Mouse (Mus musculus) retina, postnatal 1 day (tissue): ENCODE data around the gene Apba2.

Experiments used
- DNase-seq: peaks from one replicate; pipeline ENCODE4 v3.0.0-alpha.2; 2012

Gene Apba2

DNA sequence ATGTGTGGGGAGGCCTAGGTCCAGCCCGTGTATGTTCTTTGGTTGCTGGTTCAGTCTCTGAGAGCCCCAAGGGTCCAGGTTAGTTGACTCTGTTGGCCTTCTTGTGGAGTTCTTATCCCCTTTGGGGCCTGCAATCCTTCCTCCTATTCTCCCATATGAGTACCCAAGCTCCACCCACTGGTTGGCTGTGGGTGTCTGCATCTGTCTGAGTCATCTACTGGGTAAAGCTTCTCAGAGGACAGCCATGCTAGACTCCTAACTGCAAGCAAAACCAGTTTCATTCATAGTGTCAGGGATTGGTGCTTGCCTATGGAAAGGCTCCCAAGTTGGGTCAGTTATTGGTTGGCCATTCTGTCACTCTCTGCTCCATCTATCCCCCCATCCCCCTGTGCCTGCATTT is 29.8 kb downstream of the Apba2 start:
- no peak for DNase-seq

DNA sequence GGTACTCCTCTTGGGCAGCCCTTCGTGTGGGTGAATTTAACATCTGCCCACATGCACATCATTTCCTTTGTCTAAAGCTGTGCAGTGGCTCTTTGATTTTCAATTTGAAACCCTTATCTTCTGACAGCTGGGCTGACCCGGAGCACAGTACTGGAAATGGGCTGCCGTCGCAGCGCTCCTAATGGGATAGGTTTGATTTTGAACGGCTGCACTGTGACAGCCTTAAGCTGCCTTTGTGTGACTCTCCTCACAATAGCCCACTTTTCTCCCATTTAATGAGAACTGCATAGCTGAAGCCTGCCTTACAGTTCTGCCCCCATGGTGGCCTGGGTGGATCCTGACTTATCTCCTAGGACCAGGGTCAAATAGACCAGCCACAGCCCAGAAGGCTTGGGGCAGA is 31.9 kb downstream of the Apba2 start:
- peak; percentile 30 for DNase-seq

DNA sequence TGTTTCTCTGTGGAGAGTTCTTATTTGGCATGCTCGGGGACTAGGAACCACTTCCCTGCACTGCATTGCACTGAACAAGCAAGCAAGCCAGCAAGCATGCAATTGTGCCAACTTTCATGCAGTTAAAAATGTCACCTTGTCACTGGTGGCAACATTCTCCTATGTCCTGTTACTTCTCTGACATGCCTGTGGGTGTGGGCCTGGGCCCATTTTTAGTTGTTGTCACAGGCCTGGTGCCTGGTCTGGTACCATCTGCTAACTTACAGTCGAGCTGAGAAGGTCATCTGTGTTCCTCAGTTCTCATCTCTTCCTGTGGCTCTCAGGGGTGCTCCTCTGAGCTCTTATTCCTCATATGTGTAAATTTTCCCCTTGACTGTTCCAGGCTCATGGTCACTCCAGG is 33.8 kb downstream of the Apba2 start:
- no peak for DNase-seq

DNA sequence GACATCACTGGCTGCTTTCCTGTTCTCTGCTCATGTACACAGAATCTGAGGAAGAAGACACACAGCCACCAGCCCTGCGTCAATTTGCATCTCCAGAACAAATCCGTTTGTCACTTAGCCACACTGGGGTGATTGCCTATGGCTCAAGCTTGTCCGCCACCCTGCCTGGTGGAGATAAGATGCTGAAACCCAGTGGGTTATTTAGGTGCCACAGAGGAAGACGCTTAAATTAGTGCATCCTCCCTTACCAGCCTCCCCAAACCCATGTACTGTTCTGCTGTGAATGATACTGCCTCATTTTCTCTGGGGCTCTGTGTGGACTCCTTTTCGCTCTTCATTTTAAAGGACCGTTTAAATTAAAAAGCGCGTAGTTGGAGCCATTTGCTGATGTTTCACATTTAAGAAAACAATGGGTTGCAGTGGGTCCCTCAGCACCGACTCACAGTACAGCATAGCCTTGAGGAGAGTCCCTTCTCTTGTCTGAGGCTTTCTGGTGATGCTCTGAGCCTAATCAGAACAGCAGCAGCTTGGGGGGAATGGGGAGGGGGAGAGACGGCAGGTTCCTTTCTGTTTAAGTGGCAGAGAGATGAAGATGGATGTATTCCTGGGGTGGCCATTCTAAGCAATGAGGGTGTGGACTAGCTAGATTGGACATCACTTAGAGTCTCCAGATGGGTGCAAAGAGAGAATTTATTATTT is 38.1 kb downstream of the Apba2 start:
- DNase-seq = peak; percentile 16

DNA sequence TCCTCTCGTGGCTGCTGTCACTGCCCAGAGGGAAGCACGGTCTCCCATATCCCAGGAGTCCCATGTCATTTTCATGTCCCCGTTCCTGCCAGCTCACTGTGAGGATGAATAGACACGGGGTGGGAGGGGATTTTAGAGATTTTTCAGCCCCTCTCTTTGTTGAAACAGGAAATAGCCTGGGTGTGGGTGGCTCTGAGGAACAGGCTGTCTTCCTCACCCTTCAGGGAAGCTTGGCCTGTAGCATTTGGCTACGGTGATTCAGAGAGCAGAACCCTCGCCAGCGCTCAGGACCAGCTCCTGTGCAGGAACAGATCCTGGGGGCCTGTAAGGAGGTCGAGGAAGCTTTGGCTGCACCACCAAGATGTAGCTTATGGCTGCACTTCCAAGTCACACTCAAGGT is 45.3 kb downstream of the Apba2 start:
- no peak for DNase-seq

DNA sequence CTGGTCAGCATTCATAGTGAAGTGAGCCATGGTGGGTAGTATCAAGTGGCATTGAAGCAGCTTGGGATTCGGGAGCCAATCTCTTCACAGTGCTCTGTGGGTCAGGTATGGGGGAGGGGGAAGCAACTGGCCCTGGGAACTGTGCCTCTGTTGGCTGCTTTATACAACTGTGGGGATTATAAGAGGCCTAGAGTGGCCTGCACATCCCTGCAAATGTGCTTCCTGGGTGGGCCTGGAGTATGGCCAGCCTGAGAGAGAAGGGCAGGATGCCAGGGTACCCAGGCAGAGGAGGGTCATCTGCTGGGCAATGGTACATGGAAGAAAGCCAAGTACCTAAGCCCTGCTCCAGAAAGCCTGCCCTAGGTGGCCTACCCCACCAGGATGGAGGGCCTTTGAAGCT is 49.4 kb downstream of the Apba2 start:
- peak; percentile 76 for DNase-seq

DNA sequence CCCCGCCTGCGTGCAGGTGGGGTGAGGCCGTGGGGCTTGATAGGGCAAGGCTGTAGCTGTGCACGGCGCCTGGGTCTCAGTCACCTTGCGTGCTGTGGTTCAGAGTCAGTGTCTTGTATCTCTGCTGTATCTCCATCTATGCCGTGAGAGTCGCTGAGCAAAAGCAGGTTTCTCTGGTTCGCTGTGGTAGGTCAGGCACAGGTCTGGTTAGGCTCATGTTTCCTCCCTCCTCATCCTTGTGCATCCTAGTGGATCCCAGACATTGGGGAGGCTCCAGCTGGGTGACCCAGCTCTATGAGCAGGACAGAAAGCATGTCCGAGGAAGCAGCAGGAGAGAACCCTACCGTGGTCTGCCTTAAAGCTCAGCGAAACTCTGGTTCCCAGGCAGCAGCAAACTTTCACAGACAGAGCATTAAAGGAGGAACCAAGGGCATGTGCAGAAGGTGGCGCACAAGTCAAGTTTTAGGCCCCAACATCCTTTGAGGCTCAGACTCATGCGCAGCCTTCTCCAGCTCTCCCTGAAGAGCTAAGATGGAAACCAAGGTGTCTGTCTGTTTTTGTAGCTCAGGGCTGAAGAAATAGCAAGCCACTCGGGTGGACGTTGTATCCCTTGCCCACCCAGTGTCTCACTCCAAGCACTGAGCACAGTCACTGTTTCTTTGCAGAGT is 51.2 kb downstream of the Apba2 start:
- DNase-seq = no peak

DNA sequence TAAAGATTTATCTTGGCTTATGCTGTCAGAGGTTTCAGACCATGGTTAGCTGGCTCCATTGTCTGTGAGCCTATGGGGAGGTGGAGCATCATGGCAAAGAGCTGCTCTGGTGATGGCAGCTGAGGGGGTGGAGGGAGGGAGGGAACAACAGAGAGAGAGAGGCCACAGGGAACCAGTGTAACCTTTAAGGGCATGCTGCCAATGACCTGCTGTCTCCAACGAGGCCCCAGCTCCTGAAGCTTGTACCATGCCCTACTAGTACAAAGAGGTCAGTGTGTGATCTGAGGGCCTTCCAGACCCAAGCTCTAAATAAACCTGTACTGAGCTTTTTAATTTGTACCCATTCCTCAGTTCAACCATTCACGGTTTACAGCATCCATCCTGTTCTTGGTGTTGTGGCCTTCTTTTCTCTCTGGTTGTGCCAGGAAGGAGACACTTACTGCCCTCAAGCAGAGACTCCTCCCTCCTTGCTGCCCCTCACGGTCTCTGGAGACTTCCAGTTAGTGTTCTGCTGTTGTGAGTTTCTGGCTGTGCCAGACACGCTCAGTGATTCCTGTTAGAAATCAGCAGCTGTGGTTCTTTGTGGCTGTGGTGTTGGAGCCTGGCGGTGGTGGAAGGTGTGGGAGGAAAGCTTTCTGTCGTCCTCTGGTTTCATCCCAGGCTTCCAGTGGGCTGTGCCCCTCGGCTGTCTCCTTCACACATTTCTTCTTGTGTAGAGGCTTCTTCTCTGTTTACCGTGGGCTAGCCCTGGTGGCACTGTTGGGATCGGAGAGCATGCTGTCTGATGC is 60.4 kb downstream of the Apba2 start:
- DNase-seq = peak; percentile 81

DNA sequence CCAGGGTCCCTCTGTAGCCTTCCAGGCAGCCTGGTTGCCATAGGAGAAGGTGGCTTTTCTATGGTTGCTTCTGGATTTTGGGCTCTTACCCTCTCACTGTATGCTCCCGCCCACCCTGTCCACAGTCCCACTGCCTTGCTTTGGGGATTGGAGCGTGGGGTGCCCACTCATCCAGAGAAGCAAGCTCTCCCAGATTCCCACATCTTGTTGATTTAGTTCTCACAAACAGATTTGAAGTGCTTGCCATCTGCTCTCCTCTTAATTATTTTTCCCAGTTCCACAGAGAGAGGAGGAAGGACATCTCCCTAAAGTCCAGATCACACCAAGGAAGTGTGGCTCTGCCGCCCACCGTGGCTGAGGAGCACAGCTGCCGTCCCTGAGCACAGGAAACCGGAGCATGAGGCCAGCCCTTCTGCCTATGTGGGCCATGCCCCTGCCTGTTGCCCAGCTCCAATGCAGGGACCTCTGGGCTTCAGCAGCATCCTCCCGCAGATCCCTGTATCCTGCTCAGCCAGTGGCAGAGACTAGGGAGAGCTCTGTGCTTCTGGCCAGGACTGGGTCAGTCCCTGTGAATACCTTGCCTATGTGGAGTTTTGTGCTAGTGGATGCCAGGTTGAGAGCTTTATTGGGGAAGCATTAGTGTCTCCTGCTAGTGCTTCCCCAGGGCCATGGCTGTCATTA is 63.5 kb downstream of the Apba2 start:
- no peak for DNase-seq

DNA sequence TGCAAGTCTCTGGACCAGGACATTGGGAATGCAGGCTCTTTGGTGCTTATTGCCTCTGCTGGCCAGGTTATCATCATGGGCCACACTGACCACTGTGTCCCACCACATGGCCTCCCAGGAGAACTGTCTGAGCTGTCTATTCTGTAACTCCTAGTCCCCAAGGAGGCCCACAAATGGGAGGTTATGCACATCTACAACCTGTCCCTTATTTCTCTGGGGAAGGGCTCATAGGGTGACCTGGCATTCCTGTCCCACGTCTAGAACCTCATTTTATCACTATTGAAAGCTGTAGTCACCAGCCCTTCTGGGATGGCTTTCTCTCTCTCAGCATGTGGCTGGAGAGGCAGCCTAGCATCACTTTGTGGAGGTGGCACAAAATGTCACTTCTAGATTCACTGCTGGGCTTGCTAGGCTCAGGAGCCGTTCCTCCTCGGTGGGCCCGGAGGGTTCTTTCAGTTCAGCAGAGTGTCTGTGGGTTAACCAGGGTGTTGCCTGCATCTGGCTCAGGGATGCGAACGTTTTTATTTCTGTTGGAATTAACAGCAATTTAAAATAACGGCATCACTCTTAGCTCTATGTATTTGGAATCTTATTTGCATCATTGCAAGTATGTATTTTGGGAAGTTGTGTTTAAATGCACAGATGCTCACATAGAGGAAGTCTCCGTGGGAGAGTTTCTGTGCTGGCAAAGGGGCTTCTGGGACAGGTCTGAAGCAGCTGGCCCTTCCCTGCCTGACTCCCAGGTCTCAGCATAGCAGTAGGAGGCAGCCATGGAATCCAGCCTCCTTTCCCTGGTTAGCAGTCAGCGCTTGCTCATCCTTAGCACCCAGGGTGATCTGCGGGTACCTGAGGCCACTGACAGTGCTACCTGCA is 65.1 kb downstream of the Apba2 start:
- no peak for DNase-seq

DNA sequence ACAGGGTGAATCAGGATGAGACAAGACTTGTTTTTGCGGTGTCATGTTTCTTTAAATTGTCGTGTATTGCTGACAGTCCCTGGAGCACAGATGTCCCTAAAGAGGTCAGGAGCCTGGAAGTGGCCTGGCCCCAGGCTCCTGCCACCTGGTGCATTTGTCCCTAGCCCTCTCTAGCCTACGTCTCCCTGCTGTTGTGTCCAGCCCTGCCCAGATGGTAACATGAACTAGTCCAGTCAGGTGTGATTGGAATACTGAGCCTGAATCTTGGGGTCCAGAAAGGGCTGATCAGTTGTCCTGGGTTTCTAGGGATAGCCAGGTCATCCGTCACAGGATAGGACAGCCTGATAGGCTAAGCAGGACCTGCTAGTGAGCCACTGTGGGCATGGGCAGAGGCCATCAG is 67.2 kb downstream of the Apba2 start:
- DNase-seq = peak; percentile 50

DNA sequence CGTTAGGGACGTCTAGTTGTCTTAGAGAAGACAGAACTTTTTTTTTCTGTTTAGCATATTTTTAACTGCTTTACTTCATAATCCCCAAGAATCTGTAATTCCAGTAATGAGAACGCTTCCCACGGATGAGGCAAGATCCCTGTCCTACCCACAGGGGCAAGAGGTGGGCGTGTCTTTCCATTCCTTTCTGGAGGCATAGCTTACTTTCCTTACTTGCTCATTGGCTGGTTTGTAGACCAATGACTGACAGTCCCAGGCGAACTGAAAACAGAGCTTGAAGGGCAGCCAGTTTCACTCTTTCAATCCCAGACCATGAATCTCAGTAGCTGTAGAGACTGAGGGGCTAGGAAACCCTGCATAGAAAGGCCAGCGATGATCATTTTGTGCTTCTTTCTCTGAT is 68.2 kb downstream of the Apba2 start:
- DNase-seq = peak; percentile 51

DNA sequence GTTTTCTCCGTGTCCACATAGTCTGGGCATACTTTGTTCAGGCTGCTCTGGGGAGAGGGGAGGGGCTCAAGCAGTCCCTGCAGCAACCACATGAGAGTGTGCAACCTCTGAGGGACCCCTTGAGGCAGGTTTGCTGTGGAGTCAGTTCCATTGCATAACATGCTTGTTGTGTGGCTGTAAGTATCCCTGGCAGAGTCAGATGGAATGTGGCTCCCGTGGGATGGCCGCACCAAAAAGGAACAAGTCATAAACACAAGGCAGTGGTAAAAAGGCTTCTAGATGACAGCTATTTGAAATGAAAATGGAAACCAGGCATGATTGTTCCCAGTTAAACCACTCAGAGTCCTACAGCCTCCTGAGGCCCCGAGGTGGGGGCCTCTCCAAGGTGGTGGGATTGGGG is 69.4 kb downstream of the Apba2 start:
- no peak for DNase-seq

DNA sequence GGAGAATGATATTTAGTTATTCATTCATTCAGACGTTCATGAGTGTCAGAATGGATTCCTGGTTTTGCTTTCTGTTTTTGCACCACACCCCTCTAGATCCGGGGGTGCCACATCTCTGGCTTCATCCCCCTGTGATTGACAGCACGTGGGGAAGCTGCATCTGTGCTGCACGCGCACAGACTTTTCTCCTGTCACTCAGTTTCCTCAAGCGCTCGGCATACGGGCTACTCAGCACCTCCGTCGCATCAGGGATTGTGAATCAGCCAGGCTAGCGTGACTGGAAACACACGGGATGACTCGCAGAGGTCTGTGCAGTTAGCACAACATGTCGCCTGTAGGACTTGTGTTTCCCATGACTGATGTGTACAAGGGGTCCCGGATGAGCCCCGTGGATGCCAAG is 72.6 kb downstream of the Apba2 start:
- no peak for DNase-seq

DNA sequence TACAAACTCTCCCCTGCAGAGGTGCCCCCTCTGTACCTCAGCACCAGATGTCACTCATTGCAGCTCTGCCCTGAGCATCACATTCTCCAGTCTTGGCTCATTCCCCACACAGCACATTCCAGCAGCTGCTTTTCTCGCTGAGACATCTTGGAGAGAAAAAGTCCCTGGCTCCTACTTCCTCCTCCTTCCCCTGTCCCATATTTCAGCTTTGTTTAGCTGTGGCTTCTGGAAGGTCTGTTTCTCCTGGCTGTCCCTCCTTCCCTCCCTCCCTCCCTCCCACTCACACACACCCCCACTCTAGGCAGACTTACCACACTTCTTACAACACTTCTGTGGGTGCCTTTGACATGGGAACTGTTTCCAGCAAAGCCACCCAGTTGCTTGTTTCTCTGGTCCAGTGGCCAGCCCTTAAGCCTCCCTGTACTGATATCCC is 75.0 kb downstream of the Apba2 start:
- DNase-seq = no peak

DNA sequence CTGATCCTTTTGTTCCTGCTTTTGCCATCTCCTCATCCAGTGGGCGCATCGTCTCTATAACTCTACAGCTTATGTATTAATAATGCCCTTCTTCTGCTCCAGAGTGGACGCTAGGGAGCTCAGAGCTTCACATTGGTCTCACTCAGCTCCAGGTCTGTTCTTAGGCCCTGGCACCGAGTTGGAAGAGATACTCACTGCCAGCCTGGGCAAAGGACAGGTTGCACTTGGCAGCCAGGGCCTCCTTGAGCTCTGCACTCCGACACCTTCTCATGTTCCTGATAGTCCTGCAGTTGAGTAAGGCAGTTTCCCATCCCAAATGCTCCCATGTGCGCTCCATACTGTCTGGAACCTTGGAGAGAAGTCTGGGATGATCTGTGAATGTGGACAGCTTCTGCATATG is 76.7 kb downstream of the Apba2 start:
- DNase-seq = no peak

DNA sequence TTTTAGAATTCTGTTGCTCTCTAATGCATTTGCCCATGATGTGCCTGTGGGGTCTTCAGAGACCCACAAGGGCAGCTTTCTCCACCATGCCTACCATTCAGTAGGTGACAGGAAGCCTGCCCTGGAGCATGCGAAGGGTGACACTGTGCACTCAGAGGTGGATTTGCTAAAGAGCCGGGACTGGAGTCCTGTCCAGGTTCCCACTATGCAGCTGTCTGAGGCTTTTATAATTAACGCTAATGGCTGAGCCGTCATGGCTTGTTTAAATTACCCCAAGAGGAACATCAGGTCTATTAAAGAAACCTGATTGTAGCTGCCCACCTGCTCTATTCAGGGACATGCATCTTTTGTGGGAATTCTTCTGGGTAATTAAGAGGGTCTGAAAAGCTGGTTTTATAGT is 78.4 kb downstream of the Apba2 start:
- no peak for DNase-seq

DNA sequence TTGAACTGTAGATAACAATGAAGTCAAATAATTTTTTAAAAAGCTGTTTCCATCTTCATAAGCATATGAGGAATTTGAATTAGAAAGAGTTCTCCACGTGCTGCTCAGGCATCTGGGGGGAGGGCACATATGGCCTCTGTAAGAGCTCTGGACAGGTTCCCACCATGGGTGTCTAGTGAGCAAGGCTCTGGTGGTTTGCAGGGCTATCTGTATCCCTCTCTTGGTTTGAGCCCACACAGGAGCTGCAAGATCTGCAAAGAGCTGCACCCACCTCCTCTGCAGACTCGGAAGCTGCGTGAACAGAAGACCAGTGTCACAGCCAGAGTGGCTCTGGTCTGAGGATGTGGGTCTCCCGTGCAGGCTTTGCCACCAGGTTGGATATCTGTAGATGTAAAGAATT is 78.8 kb downstream of the Apba2 start:
- DNase-seq = no peak

DNA sequence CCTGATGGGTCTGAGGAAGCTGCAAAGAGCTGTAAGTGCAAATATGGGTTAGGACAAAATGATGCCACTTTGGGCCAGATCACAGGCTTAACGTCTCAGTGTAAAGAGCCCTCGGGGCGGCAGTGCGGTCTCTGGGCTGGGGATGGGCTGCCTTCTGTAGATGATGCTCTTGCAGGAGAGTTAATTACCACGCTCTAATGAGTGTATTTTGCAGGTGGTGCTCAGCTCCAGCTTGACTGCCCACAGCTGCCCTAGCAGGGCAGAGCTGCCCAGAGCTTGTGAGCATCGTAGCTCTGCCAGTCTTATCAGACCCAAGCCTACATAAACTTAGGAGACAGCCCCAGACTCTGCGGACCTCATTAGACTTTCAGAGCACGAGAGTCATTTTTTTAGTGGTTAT is 80.9 kb downstream of the Apba2 start:
- DNase-seq = peak; percentile 60

DNA sequence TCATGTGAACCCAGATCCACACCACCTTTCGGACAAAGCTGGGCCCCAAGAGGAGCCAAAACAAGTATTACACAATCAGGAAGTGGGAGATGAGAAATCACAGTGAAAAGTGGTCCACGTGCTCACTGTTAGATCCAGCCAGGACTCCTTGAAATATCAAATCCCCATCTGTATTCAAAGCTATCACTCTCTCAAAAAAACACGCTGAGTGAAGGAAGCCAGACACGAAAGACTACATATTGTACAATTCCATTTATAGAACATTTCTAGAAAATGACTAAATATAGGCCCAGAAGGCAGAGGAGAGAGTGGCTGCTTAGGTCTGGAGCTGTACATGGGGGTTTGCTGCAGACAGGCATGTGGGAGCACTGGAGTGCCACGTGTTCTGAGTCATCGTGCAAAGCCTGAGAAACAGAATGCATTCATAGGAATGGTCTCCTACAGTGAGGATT is 82.2 kb downstream of the Apba2 start:
- no peak for DNase-seq

DNA sequence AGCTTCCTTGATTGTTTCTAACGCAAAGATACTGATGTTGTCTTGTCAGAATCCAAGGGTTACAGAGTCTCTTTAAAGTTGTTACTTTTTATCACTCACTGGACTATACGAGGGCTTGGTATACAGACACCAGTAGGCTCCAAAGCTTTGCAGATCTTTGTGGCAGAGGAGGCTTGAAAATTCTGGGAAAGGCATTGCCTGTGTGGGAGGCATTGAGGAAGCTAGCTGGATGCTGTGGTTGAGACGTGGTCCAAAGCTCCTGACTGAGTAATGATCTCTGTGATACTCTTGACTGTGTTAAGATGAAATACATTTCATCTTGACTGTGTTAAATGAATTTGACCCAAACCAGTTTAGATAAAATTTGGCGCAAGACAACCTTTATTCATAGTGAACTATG is 84.6 kb downstream of the Apba2 start:
- DNase-seq = no peak

DNA sequence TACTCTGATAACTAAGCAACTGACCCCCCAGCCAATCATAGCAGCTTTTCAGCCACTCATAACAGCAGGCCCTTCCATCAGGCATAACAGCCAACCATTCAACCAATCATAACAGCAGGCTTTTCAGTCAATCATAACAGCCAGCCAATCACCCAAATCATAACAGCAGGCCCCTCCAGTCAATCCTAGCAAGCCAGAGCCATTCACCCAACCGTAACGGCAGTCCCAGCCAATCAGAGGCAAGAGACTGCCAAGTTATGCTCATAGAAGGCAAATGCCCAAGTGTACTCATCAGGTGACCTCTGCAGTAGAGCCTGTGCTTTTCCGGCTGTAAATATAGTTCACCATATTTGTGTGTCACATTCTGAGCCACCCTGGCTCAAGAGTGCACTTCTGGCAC is 85.1 kb downstream of the Apba2 start:
- no peak for DNase-seq
